ENCODE assay signal across 8 mouse cellular contexts in the genomic region with DNA sequence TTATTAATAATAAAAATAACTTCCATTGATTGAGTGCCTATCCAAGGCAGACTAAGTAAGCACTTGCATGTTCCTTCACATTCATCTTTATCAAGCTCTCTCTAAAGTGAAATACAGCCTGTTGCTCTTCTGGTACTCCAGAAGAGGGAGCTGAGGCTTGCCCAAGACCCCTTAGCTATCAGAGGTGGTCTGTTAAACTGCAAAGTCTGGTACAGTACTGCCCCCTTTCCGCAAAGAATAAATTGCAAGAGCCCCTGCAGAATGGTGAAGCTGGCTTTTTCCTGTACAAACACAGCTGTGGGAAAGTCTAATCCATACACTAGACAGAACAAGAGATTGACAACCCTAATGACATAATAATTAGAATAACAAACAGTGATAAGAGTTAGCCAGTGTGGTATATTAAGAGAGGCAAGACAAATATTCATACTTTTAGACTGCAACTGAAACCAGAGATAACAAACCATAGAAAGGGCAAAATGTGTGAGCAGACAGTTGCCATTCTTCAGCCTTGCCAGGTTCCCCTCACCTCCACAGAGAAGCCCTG.
DNase-seq lines count a peak whose midpoint lies in the region; TF ChIP-seq lines count a peak whose summit lies in the region.
"Had no signal": no experiment of that assay in that cellular context is flagged by ENCODE, and none has a peak within 500 bp of the region (broad histone marks: within the 10 kb centered on the region; RNA-seq: fewer than 3 reads in every experiment).

No protein-coding gene starts in this region.

- intact Hi-C loops in left cerebral cortex, adult 2 months (cut with DNase I), result no loop called here
- intact Hi-C loops in gastrocnemius, postnatal 14 days (cut with DNase I; ENCODE audit: low total_unique reads), result no loop called here

- peak; percentile 18; the same call in 1 of the 2 replicates for TF ChIP-seq CTCF in left cerebral cortex, adult 2 months (IDR thresholded peaks at IDR 0.05)

- H3K4me1 ChIP-seq in embryonic facial prominence, embryonic 10.5 days, result 0 out of 2 replicates have a peak, but pooled peaks cover 5% of the 10 kb centered on the region

- 12% methylated on average over 1 of the region's 1 CpGs for whole genome bisulfite sequencing in embryonic facial prominence, embryonic 10.5 days

- H3K9me3 ChIP-seq in embryonic facial prominence, embryonic 10.5 days, result no peaks in the 10 kb centered on the region

- no peak overlapping the region for H3K4me3 ChIP-seq in left cerebral cortex, adult 2 months
- H3K4me3 ChIP-seq in embryonic facial prominence, embryonic 10.5 days, result no peak overlapping the region

- no peaks in the 10 kb centered on the region for H3K36me3 ChIP-seq in embryonic facial prominence, embryonic 10.5 days (replicated peaks)

- no peaks in the 10 kb centered on the region for H3K27me3 ChIP-seq in embryonic facial prominence, embryonic 10.5 days (replicated peaks; ENCODE audit: low read depth, poor library complexity, severe bottlenecking)

- DNase-seq in left cerebral cortex, adult 2 months (ENCODE audit: extremely low spot score in 1 of 2, low spot score in 2 of 2), result no peak
- no peak for DNase-seq in left cerebral cortex, adult 9 months (ENCODE audit: low spot score in 2 of 2)
- DNase-seq in ZHBTc4 (ENCODE audit: low read depth, low spot score), result peak; percentile 35
- DNase-seq in embryonic facial prominence, embryonic 10.5 days (ENCODE audit: low spot score), result peak; percentile 56
- peak; percentile 72 for DNase-seq in mesoderm, embryonic 11.5 days (ENCODE audit: low read depth, low spot score)
- DNase-seq in gastrocnemius, postnatal 14 days, result no peak
- no peak for DNase-seq in layer of hippocampus, adult 11-12 months (ENCODE audit: low spot score)
- DNase-seq: thymus, adult 18-20 months had no signal

- H3K27ac ChIP-seq in left cerebral cortex, adult 2 months, result no peak overlapping the region
- H3K27ac ChIP-seq in embryonic facial prominence, embryonic 10.5 days (replicated peaks), result no peak overlapping the region

Comparison
In these comparisons a context has a peak if more than half of its experiments do, and no peak if none do; other contexts are left out.
1. DNase-seq: peak in ZHBTc4 (single experiment), embryonic facial prominence, embryonic 10.5 days (single experiment) and mesoderm, embryonic 11.5 days (single experiment); none in left cerebral cortex, adult 2 months (0 of 2), left cerebral cortex, adult 9 months (0 of 2), gastrocnemius, postnatal 14 days (single experiment) and layer of hippocampus, adult 11-12 months (single experiment).